Mouse (Mus musculus) midbrain, postnatal 0 days (tissue): Measurements from ENCODE around the gene Ppfibp1. TPM values are rescaled to one million over a fixed set of nuclear protein-coding genes. Genes with fewer than 3 reads are reported as not detected.

Experiments used
- ATAC-seq: fragments of 200-750 bp; cut with Nextera tagmentation; 2 replicates; pipeline ENCODE4 v1.8.0; 2017; ENCODE audit warnings: moderate number of reproducible peaks, mild to moderate bottlenecking, moderate TSS enrichment, moderate library complexity; ENCODE audit not compliant: low FRiP score
- DNase-seq: peaks from one replicate; pipeline ENCODE4 v3.0.0-alpha.2; 2015; ENCODE audit warnings: low spot score
- H3K27ac ChIP-seq: fragments of 300-500 bp; sonication (generic); 2 replicates; pipeline ENCODE4 v1.5.1; 2014; ENCODE audit warnings: low read depth, mild to moderate bottlenecking, low read length, mixed read lengths
- H3K27me3 ChIP-seq: fragments of 300-500 bp; sonication (generic); 2 replicates; pipeline ENCODE4 v1.6.1; 2014; ENCODE audit warnings: low read length, control low read depth, mixed read lengths; ENCODE audit not compliant: insufficient read depth
- H3K36me3 ChIP-seq: fragments of 300-500 bp; sonication (generic); 2 replicates; pipeline ENCODE4 v1.6.1; 2014; ENCODE audit warnings: low read length, control low read depth, mixed read lengths; ENCODE audit not compliant: insufficient read depth
- H3K4me1 ChIP-seq: fragments of 300-500 bp; sonication (generic); 2 replicates; pipeline ENCODE4 v1.6.1; 2014; ENCODE audit warnings: mild to moderate bottlenecking, control low read depth, antibody characterized with exemption, low read length, mixed read lengths; ENCODE audit not compliant: insufficient read depth
- H3K4me2 ChIP-seq: fragments of 300-500 bp; sonication (generic); 2 replicates; pipeline ENCODE4 v1.6.1; 2014; ENCODE audit warnings: low read depth, mild to moderate bottlenecking, low read length, mixed read lengths; ENCODE audit not compliant: poor library complexity, severe bottlenecking
- H3K4me3 ChIP-seq: fragments of 300-500 bp; sonication (generic); 2 replicates; pipeline ENCODE4 v1.5.1; 2014; ENCODE audit warnings: low read depth, mild to moderate bottlenecking, low read length, moderate library complexity
- H3K9ac ChIP-seq: fragments of 300-500 bp; sonication (generic); replicated peaks from 2 replicates; pipeline ENCODE4 v1.6.1; 2014; ENCODE audit warnings: mild to moderate bottlenecking, low read length, moderate library complexity, mixed read lengths; ENCODE audit not compliant: poor library complexity, severe bottlenecking
- H3K9me3 ChIP-seq: fragments of 300-500 bp; sonication (generic); 2 replicates; pipeline ENCODE4 v1.6.1; 2016; ENCODE audit warnings: low read length, control low read depth
- CTCF ChIP-seq: IDR thresholded peaks from 2 replicates; pipeline ENCODE4 v1.5.1; 2016; ENCODE audit warnings: antibody characterized with exemption, mild to moderate bottlenecking
- WGBS: fragments of 180-500 bp; shearing (Covaris S2); extraction: QIAGEN DNeasy Blood & Tissue Kit; methylation state at CpG from one replicate; pipeline ENCODE4 v1.1.7; 2014; 5-methylcytosine and 5-hydroxymethylcytosine counted together
- polyA plus RNA-seq: library from polyadenylated mRNA; unstranded; fragments of >200 nt; fragmentation: Nextera tagmentation; extraction: Ambion mirVana; gene quantifications from 2 replicates; pipeline ENCODE4 v1.2.1, GENCODE M21; 2015
- total RNA-seq: library from RNA; depleted of rRNA; stranded (reverse); fragments of >200 nt; gene quantifications from 2 replicates; pipeline ENCODE4 v1.2.3, GENCODE M21; 2014

Ppfibp1 gene
- total and polyA plus RNA-seq, 2 experiments from 2014 or later = 23.7 to 25.4 TPM

DNA sequence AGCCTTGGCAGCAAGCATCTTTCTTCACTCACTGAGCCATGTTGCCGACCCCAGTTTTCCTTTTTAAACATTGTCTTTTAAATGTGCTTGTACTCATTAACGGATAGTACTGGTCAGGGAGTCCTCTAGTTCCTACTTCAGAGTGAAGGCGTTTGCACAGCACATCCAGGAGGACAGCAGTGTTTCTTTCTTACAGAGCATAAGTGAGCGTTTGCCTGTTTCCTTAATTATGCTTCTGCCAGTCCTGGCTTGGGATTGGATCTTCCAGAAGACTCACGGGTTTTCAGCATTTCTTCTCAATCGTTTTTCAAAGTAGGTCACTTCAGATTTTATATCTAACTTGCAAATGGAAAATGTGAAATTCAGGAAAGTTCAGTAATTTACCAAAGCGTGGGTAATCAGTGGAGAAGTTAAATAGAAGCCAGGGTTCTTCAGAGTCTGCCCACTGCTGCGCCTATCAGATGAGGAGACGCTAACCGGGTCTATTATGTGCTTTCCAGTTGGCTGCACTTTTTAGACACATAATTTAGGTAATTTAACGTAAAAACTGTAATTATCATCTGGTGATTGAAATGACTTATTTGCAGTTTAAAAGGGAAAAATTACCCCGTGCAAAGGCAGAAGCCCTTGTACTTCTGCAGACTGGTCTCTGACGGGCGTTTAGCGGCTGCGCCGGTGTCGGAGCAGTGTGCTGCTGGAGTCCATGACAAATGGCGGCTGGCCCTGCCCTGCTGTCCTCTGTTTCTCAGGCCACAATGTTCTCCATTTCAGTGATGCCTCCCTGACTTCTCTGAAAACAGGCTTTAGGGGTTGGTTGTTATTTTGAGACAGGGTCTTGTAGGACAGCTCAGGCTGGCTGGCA, 165.7 kb downstream of the Ppfibp1 start:
- H3K4me1 ChIP-seq = no peaks in the 10 kb centered on the region
- TF ChIP-seq CTCF = no peak
- H3K4me2 ChIP-seq = no peak overlapping the region
- DNase-seq (no peak), ATAC-seq (no peak)
- 90% methylated on average over 19 of the region's 19 CpGs for WGBS
- no peak overlapping the region for H3K4me3 ChIP-seq
- no peak overlapping the region for H3K27ac ChIP-seq
- peaks cover 53% of the 10 kb centered on the region for H3K36me3 ChIP-seq
- H3K9ac ChIP-seq = no peak overlapping the region
- no peaks in the 10 kb centered on the region for H3K9me3 ChIP-seq
- no peaks in the 10 kb centered on the region for H3K27me3 ChIP-seq

DNA sequence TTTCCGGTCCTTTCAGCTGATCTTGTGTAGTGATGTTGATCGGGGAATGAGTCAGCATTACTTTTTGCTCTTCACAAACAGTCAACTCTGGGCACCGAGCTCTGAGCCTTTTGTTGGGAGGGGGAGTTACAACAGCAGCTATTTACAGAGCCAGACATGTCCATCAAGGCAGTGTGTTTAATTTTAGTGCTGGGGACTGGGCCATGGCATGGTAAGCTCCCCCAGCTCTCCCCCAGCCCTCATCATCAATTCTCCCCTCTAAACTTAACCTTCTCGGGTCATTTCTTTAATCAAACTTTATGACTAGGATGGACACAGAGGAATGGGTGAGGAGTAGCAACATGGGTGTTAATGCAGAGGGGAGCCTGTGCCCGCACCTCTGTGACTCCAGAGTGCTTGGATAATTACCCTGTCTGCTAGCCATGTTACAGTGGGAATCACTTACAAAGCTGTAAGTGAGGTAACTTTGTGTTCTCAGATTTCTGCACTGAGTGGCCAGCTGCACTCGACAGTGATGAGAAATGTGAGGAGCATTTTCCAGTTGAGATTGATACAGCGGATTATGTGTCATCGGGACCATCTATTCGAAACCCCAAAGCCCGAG, 167.2 kb downstream of the Ppfibp1 start:
- H3K36me3 ChIP-seq = peaks cover 58% of the 10 kb centered on the region
- no peak overlapping the region for H3K27ac ChIP-seq
- no peak for TF ChIP-seq CTCF
- ATAC-seq (no peak), DNase-seq (no peak)
- H3K4me2 ChIP-seq = no peak overlapping the region
- no peaks in the 10 kb centered on the region for H3K4me1 ChIP-seq
- 91% methylated on average over 10 of the region's 10 CpGs for WGBS
- no peaks in the 10 kb centered on the region for H3K9me3 ChIP-seq
- no peaks in the 10 kb centered on the region for H3K27me3 ChIP-seq
- no peak overlapping the region for H3K4me3 ChIP-seq
- H3K9ac ChIP-seq = no peak overlapping the region

- no peak overlapping the region for H3K4me3 ChIP-seq
- H3K36me3 ChIP-seq = peaks cover 60% of the 10 kb centered on the region
- no peak overlapping the region for H3K4me2 ChIP-seq
- 71% methylated on average over 7 of the region's 7 CpGs for WGBS
- H3K9ac ChIP-seq = no peak overlapping the region
- DNase-seq = no peak
- H3K4me1 ChIP-seq = no peaks in the 10 kb centered on the region
- H3K27me3 ChIP-seq = no peaks in the 10 kb centered on the region
- no peaks in the 10 kb centered on the region for H3K9me3 ChIP-seq
- no peak overlapping the region for H3K27ac ChIP-seq
- no peak for TF ChIP-seq CTCF
- no peak for ATAC-seq
These were observed 171.0 kb downstream of the Ppfibp1 start for GRCm38 (mm10) chr6:147059326-147059725.

GRCm38 (mm10) chr6:147061630-147062029, 173.3 kb downstream of the Ppfibp1 start:
- H3K36me3 ChIP-seq = peaks cover 51% of the 10 kb centered on the region
- H3K27ac ChIP-seq = no peak overlapping the region

DNA sequence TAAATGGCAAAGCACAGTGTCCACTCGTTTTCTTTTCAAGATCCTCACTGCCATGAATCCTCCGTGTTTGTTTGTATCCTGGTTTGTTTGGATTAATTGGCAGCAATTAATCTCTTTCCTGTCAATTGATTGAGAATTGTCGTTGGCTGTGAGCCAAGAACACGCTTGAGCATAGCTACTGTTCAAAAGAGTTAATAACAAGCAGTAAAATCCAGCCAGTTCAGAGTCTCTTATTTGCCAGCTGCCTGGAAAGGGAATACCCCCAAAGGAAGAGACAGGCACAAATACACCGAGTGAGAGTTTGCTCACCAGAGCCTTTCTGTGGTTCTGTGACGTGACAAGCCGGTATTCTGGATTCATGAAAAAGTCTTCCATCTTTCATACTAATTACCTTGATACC, 173.7 kb downstream of the Ppfibp1 start:
- TF ChIP-seq CTCF = no peak
- Histone ChIP-seq H3K4me3 (no peak overlapping the region), H3K9ac (no peak overlapping the region), H3K4me2 (no peak overlapping the region), H3K9me3 (no peaks in the 10 kb centered on the region), H3K4me1 (no peaks in the 10 kb centered on the region), H3K27me3 (no peaks in the 10 kb centered on the region), H3K36me3 (peaks cover 54% of the 10 kb centered on the region), H3K27ac (no peak overlapping the region)
- no peak for DNase-seq
- 74% methylated on average over 7 of the region's 7 CpGs for WGBS
- ATAC-seq = no peak

More at GRCm38 (mm10) chr6:147061630-147062029, 173.3 kb downstream of the Ppfibp1 start:
- ATAC-seq (no peak), DNase-seq (no peak)
- H3K9me3 ChIP-seq = no peaks in the 10 kb centered on the region
- TF ChIP-seq CTCF = no peak
- no peaks in the 10 kb centered on the region for H3K4me1 ChIP-seq
- H3K4me3 ChIP-seq = no peak overlapping the region
- no peak overlapping the region for H3K9ac ChIP-seq
- no peaks in the 10 kb centered on the region for H3K27me3 ChIP-seq
- no peak overlapping the region for H3K4me2 ChIP-seq
- WGBS = 86% methylated on average over 9 of the region's 9 CpGs

DNA sequence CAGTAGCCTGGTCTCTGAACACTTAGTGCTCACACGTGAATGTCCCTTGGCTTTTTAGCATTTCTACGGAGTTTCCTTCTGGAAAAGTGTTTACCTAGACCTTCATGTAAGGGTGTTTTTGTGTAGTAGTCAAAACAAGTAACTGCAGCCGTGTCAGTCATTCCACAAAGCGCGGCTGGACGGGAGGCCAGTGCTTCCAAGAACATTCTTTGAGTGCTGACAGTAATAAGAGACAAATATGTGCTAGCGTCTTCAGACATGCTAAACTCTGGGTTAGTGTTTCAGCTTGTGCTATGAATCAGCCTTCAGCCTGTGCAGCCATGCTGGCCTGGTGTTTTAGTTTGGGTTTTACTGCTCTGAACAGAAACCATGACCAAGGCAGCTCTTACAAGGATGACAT, 174.4 kb downstream of the Ppfibp1 start:
- ATAC-seq = no peak
- no peak for TF ChIP-seq CTCF
- no peaks in the 10 kb centered on the region for H3K9me3 ChIP-seq
- no peak overlapping the region for H3K4me2 ChIP-seq
- H3K9ac ChIP-seq = no peak overlapping the region
- H3K27ac ChIP-seq = no peak overlapping the region
- WGBS = 94% methylated on average over 7 of the region's 7 CpGs
- H3K4me3 ChIP-seq = no peak overlapping the region
- H3K36me3 ChIP-seq = peaks cover 57% of the 10 kb centered on the region
- H3K4me1 ChIP-seq = no peaks in the 10 kb centered on the region
- DNase-seq = no peak
- H3K27me3 ChIP-seq = no peaks in the 10 kb centered on the region
